Mouse (Mus musculus) activated CD4-positive, CD25-positive, alpha-beta regulatory T cell, adult 4 months (primary cell): Measurements from ENCODE around the gene Gprc5d. TPM values are rescaled to one million over a fixed set of nuclear protein-coding genes. Genes with fewer than 3 reads are reported as not detected.

Experiments
- ATAC-seq: one replicate; pipeline ENCODE4 v1.8.0; 2017
- polyA plus RNA-seq, 2 experiments: library from polyadenylated mRNA; unstranded; fragments of 100-300 nt; shearing (Covaris generic); gene quantifications; one replicate each; pipeline ENCODE4 v1.2.1; 2017

Gprc5d gene
- polyA plus RNA-seq, 2 experiments from 2014 or later, result not detected

GRCm38 (mm10) chr6:135135735-135136134, 17.7 kb upstream of the Gprc5d start:
- ATAC-seq, result no peak

- no peak for ATAC-seq
Measured at GRCm38 (mm10) chr6:135133486-135133885, 15.4 kb upstream of the Gprc5d start.

- ATAC-seq, result no peak
Measured at GRCm38 (mm10) chr6:135133086-135133485, 15.0 kb upstream of the Gprc5d start.

- ATAC-seq, result no peak
Measured at GRCm38 (mm10) chr6:135124755-135125380, 6.8 kb upstream of the Gprc5d start.

GRCm38 (mm10) chr6:135116479-135116878, 1.6 kb downstream of the Gprc5d start:
- no peak for ATAC-seq

- no peak for ATAC-seq
Measured at GRCm38 (mm10) chr6:135113114-135113436, 5.0 kb downstream of the Gprc5d start.

- no peak for ATAC-seq
Measured at GRCm38 (mm10) chr6:135112411-135113113, 5.5 kb downstream of the Gprc5d start.

GRCm38 (mm10) chr6:135107014-135107413, 11.1 kb downstream of the Gprc5d start:
- ATAC-seq, result no peak

- ATAC-seq, result no peak
Measured at GRCm38 (mm10) chr6:135102736-135103303, 15.3 kb downstream of the Gprc5d start.

GRCm38 (mm10) chr6:135100787-135101472, 17.2 kb downstream of the Gprc5d start:
- ATAC-seq, result no peak

- ATAC-seq, result no peak
Measured at GRCm38 (mm10) chr6:135092798-135093470, 25.1 kb downstream of the Gprc5d start.

GRCm38 (mm10) chr6:135090661-135091060, 27.4 kb downstream of the Gprc5d start:
- no peak for ATAC-seq

GRCm38 (mm10) chr6:135089786-135090185, 28.3 kb downstream of the Gprc5d start:
- no peak for ATAC-seq

- ATAC-seq, result peak; percentile 59
Measured at GRCm38 (mm10) chr6:135087721-135088451, 30.2 kb downstream of the Gprc5d start.

GRCm38 (mm10) chr6:135085703-135086102, 32.4 kb downstream of the Gprc5d start:
- no peak for ATAC-seq

GRCm38 (mm10) chr6:135083991-135084502, 34.0 kb downstream of the Gprc5d start:
- no peak for ATAC-seq

GRCm38 (mm10) chr6:135078420-135078819, 39.7 kb downstream of the Gprc5d start:
- no peak for ATAC-seq

- no peak for ATAC-seq
Measured at GRCm38 (mm10) chr6:135076202-135076601, 41.9 kb downstream of the Gprc5d start.

- ATAC-seq, result no peak
Measured at GRCm38 (mm10) chr6:135074405-135074947, 43.6 kb downstream of the Gprc5d start.

GRCm38 (mm10) chr6:135070347-135070746, 47.7 kb downstream of the Gprc5d start:
- ATAC-seq, result no peak

GRCm38 (mm10) chr6:135069856-135070255, 48.2 kb downstream of the Gprc5d start:
- ATAC-seq, result no peak

- no peak for ATAC-seq
Measured at GRCm38 (mm10) chr6:135068221-135068620, 49.9 kb downstream of the Gprc5d start.
